Mouse (Mus musculus): ENCODE measurements around the gene Krtap27-1. TPM values are rescaled to one million over a fixed set of nuclear protein-coding genes. Genes with fewer than 3 reads are reported as not detected.

Gene Krtap27-1
- total RNA-seq, 2 experiments from 2014 or later, result not detected

Other genes with a start within 250 kb of the Krtap27-1 start
- not detected for gene Cldn17, start 164.7 kb downstream of the Krtap27-1 start, total RNA-seq (2021)
- gene Cldn8, start 108.5 kb downstream of the Krtap27-1 start, total RNA-seq (2021), result not detected
- gene Krtap24-1, start 59.4 kb downstream of the Krtap27-1 start, total RNA-seq (2021), result not detected
- not detected for gene 2310079G19Rik, start 44.0 kb downstream of the Krtap27-1 start, total RNA-seq (2021)
- gene Krtap26-1, start 23.9 kb downstream of the Krtap27-1 start, total RNA-seq (2021), result not detected
- gene 2310061N02Rik, start 36.3 kb upstream of the Krtap27-1 start, total RNA-seq (2021), result not detected
- gene Krtap13-1, start 57.2 kb upstream of the Krtap27-1 start, total RNA-seq (2021), result not detected
- gene Krtap13, start 80.0 kb upstream of the Krtap27-1 start, total RNA-seq (2021), result not detected
- not detected for gene 2310034C09Rik, start 87.2 kb upstream of the Krtap27-1 start, total RNA-seq (2021)
- gene 2310057N15Rik, start 102.5 kb upstream of the Krtap27-1 start, total RNA-seq (2021), result not detected
- gene Gm5965, start 106.2 kb upstream of the Krtap27-1 start, total RNA-seq (2021), result not detected
- not detected for gene Gm20741, start 140.5 kb upstream of the Krtap27-1 start, total RNA-seq (2021)
- not detected for gene Krtap15, start 148.5 kb upstream of the Krtap27-1 start, total RNA-seq (2021)
- not detected for gene Krtap14, start 154.5 kb upstream of the Krtap27-1 start, total RNA-seq (2021)
- gene Krtap19-1, start 197.7 kb upstream of the Krtap27-1 start, total RNA-seq (2021), result not detected
- gene Krtap19-2, start 202.6 kb upstream of the Krtap27-1 start, total RNA-seq (2021), result not detected
- gene Krtap19-3, start 206.4 kb upstream of the Krtap27-1 start, total RNA-seq (2021), result not detected
- not detected for gene Krtap19-4, start 213.4 kb upstream of the Krtap27-1 start, total RNA-seq (2021)
- not detected for gene Krtap19-5, start 224.8 kb upstream of the Krtap27-1 start, total RNA-seq (2021)

Data from heart, postnatal 14 days (tissue).